Mouse (Mus musculus): ENCODE measurements around the gene Hist2h3c2.

DNA sequence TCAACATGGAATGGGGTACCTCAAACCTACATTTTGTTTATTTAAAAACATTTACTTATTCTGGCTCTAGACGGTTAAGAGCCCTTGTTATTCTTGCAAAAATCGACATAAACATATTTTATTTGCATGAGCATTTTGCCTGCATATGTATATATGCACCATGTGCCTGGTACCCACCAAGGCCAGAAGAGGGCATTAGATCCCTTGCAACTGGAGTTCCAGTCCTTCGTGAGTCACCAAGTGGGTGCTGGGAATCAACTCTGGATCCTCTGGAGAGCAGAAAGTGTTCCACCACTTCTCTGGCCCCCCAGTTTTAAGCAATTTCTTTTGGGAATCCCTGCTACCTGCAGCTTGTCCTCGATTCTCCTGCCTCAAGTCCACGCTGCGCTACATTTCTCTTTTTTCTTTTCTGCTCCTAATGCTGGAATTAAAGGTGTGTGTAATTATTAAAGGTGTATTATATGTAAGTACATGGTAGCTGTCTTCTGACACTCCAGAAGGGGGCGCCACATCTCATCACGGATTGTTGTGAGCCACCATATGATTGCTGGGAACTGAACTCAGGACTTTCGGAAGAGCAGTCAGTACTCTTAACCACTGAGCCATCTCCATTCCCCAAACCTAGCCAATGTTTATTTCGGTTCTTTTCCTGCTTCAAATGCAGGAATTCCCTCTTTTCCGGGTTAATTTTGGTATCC, 43.2 kb downstream of the Hist2h3c2 start:
- TF ChIP-seq POLR2A (IDR thresholded peaks at IDR 0.05; ENCODE audit: low read depth, low read length) (no peak), CTCF (IDR thresholded peaks at IDR 0.05; ENCODE audit: extremely low read depth, insufficient read depth, insufficient read length, insufficient replicate concordance) (no peak)
